Mouse (Mus musculus): ENCODE data around the gene Slc5a2. TPM values are rescaled to one million over a fixed set of nuclear protein-coding genes. Genes with fewer than 3 reads are reported as not detected.

Slc5a2 gene
- polyA plus RNA-seq, 1 experiment from 2014 or later = not detected

GRCm38 (mm10) chr7:128284047-128284446, 18.6 kb downstream of the Slc5a2 start:
- H3K4me2 ChIP-seq (ENCODE audit: low read length) = no peak overlapping the region
- H3K4me1 ChIP-seq (ENCODE audit: control insufficient read depth, insufficient read depth, low read length) = no peaks in the 10 kb centered on the region
- no peak for ATAC-seq
- H3K9ac ChIP-seq (ENCODE audit: low read depth, low read length) = no peak overlapping the region
- H3K9me3 ChIP-seq (replicated peaks; ENCODE audit: control insufficient read depth, low read length, poor library complexity, severe bottlenecking) = no peaks in the 10 kb centered on the region
- no peak overlapping the region for H3K4me3 ChIP-seq (ENCODE audit: low read depth, low read length)
- 52% methylated on average over 5 of the region's 5 CpGs for WGBS
- no peaks in the 10 kb centered on the region for H3K27me3 ChIP-seq (ENCODE audit: control insufficient read depth, insufficient read depth, low read depth, low read length)
- H3K27ac ChIP-seq (ENCODE audit: low read length) = no peak overlapping the region
- peaks cover 5% of the 10 kb centered on the region for H3K36me3 ChIP-seq (ENCODE audit: control insufficient read depth, insufficient read depth, low read length)

GRCm38 (mm10) chr7:128285060-128285459, 19.6 kb downstream of the Slc5a2 start:
- WGBS = 91% methylated on average over 8 of the region's 8 CpGs
- Histone ChIP-seq H3K4me1 (ENCODE audit: control insufficient read depth, insufficient read depth, low read length) (no peaks in the 10 kb centered on the region), H3K36me3 (ENCODE audit: control insufficient read depth, insufficient read depth, low read length) (peaks cover 5% of the 10 kb centered on the region), H3K9ac (ENCODE audit: low read depth, low read length) (no peak overlapping the region), H3K4me2 (ENCODE audit: low read length) (no peak overlapping the region), H3K27ac (ENCODE audit: low read length) (no peak overlapping the region), H3K4me3 (ENCODE audit: low read depth, low read length) (no peak overlapping the region), H3K9me3 (replicated peaks; ENCODE audit: control insufficient read depth, low read length, poor library complexity, severe bottlenecking) (no peaks in the 10 kb centered on the region), H3K27me3 (ENCODE audit: control insufficient read depth, insufficient read depth, low read depth, low read length) (no peaks in the 10 kb centered on the region)
- ATAC-seq = no peak

GRCm38 (mm10) chr7:128288923-128289544, 23.6 kb downstream of the Slc5a2 start:
- no peaks in the 10 kb centered on the region for H3K27me3 ChIP-seq (ENCODE audit: control insufficient read depth, insufficient read depth, low read depth, low read length)
- H3K27ac ChIP-seq (ENCODE audit: low read length) = no peak overlapping the region
- ATAC-seq = no peak
- no peak overlapping the region for H3K9ac ChIP-seq (ENCODE audit: low read depth, low read length)
- no peak overlapping the region for H3K4me3 ChIP-seq (ENCODE audit: low read depth, low read length)
- H3K4me1 ChIP-seq (ENCODE audit: control insufficient read depth, insufficient read depth, low read length) = no peaks in the 10 kb centered on the region
- WGBS = 17% methylated on average over 9 of the region's 9 CpGs
- peaks cover 5% of the 10 kb centered on the region for H3K36me3 ChIP-seq (ENCODE audit: control insufficient read depth, insufficient read depth, low read length)
- H3K4me2 ChIP-seq (ENCODE audit: low read length) = no peak overlapping the region
- no peaks in the 10 kb centered on the region for H3K9me3 ChIP-seq (replicated peaks; ENCODE audit: control insufficient read depth, low read length, poor library complexity, severe bottlenecking)

GRCm38 (mm10) chr7:128294785-128295184, 29.3 kb downstream of the Slc5a2 start:
- no peak overlapping the region for H3K9ac ChIP-seq (ENCODE audit: low read depth, low read length)

GRCm38 (mm10) chr7:128296514-128296913, 31.1 kb downstream of the Slc5a2 start:
- no peak for ATAC-seq
- Histone ChIP-seq H3K36me3 (ENCODE audit: control insufficient read depth, insufficient read depth, low read length) (no peaks in the 10 kb centered on the region), H3K9ac (ENCODE audit: low read depth, low read length) (no peak overlapping the region), H3K4me1 (ENCODE audit: control insufficient read depth, insufficient read depth, low read length) (peaks cover 13% of the 10 kb centered on the region), H3K27ac (ENCODE audit: low read length) (no peak overlapping the region), H3K27me3 (ENCODE audit: control insufficient read depth, insufficient read depth, low read depth, low read length) (no peaks in the 10 kb centered on the region), H3K4me2 (ENCODE audit: low read length) (no peak overlapping the region), H3K4me3 (ENCODE audit: low read depth, low read length) (no peak overlapping the region), H3K9me3 (replicated peaks; ENCODE audit: control insufficient read depth, low read length, poor library complexity, severe bottlenecking) (no peaks in the 10 kb centered on the region)
- WGBS = 67% methylated on average over 3 of the region's 3 CpGs

More at GRCm38 (mm10) chr7:128294785-128295184, 29.3 kb downstream of the Slc5a2 start:
- Histone ChIP-seq H3K27me3 (ENCODE audit: control insufficient read depth, insufficient read depth, low read depth, low read length) (no peaks in the 10 kb centered on the region), H3K36me3 (ENCODE audit: control insufficient read depth, insufficient read depth, low read length) (no peaks in the 10 kb centered on the region), H3K4me1 (ENCODE audit: control insufficient read depth, insufficient read depth, low read length) (peaks cover 13% of the 10 kb centered on the region), H3K4me2 (ENCODE audit: low read length) (no peak overlapping the region), H3K4me3 (ENCODE audit: low read depth, low read length) (no peak overlapping the region), H3K9me3 (replicated peaks; ENCODE audit: control insufficient read depth, low read length, poor library complexity, severe bottlenecking) (no peaks in the 10 kb centered on the region), H3K27ac (ENCODE audit: low read length) (no peak overlapping the region)
- 95% methylated on average over 10 of the region's 10 CpGs for WGBS
- ATAC-seq = no peak

- no peaks in the 10 kb centered on the region for H3K27me3 ChIP-seq (ENCODE audit: control insufficient read depth, insufficient read depth, low read depth, low read length)
- H3K27ac ChIP-seq (ENCODE audit: low read length) = no peak overlapping the region
- no peak for ATAC-seq
- peaks cover 13% of the 10 kb centered on the region for H3K4me1 ChIP-seq (ENCODE audit: control insufficient read depth, insufficient read depth, low read length)
- H3K4me2 ChIP-seq (ENCODE audit: low read length) = peak overlapping the region; percentile 66
- no peaks in the 10 kb centered on the region for H3K9me3 ChIP-seq (replicated peaks; ENCODE audit: control insufficient read depth, low read length, poor library complexity, severe bottlenecking)
- H3K36me3 ChIP-seq (ENCODE audit: control insufficient read depth, insufficient read depth, low read length) = no peaks in the 10 kb centered on the region
- H3K9ac ChIP-seq (ENCODE audit: low read depth, low read length) = peak overlapping the region; percentile 94
- WGBS = 37% methylated on average over 10 of the region's 10 CpGs
- H3K4me3 ChIP-seq (ENCODE audit: low read depth, low read length) = peak overlapping the region; percentile 88
These were observed 31.8 kb downstream of the Slc5a2 start for GRCm38 (mm10) chr7:128297291-128297616.

- Histone ChIP-seq H3K4me3 (ENCODE audit: low read depth, low read length) (peak within 1 kb of the TSS; percentile 88), H3K4me1 (ENCODE audit: control insufficient read depth, insufficient read depth, low read length) (peaks cover 13% of the 10 kb centered on the region), H3K27me3 (ENCODE audit: control insufficient read depth, insufficient read depth, low read depth, low read length) (no peaks in the 10 kb centered on the region), H3K27ac (ENCODE audit: low read length) (peak within 1 kb of the TSS; percentile 74), H3K9ac (ENCODE audit: low read depth, low read length) (peak within 1 kb of the TSS; percentile 94), H3K9me3 (replicated peaks; ENCODE audit: control insufficient read depth, low read length, poor library complexity, severe bottlenecking) (no peaks in the 10 kb centered on the region), H3K36me3 (ENCODE audit: control insufficient read depth, insufficient read depth, low read length) (no peaks in the 10 kb centered on the region), H3K4me2 (ENCODE audit: low read length) (peak within 1 kb of the TSS; percentile 66)
- ATAC-seq = peak; percentile 78
- WGBS = under 1% methylated on average over 47 of the region's 47 CpGs
These were observed 32.4 kb downstream of the Slc5a2 start, which contains the start of gene BC017158 for GRCm38 (mm10) chr7:128297617-128298480. BC017158 (minus strand) TSS chr7:128298170.

GRCm38 (mm10) chr7:128298481-128299342, 33.3 kb downstream of the Slc5a2 start:
- Histone ChIP-seq H3K4me1 (ENCODE audit: control insufficient read depth, insufficient read depth, low read length) (peaks cover 13% of the 10 kb centered on the region), H3K36me3 (ENCODE audit: control insufficient read depth, insufficient read depth, low read length) (no peaks in the 10 kb centered on the region), H3K4me2 (ENCODE audit: low read length) (peak overlapping the region; percentile 66), H3K27me3 (ENCODE audit: control insufficient read depth, insufficient read depth, low read depth, low read length) (no peaks in the 10 kb centered on the region), H3K4me3 (ENCODE audit: low read depth, low read length) (peak overlapping the region; percentile 88), H3K9me3 (replicated peaks; ENCODE audit: control insufficient read depth, low read length, poor library complexity, severe bottlenecking) (no peaks in the 10 kb centered on the region), H3K9ac (ENCODE audit: low read depth, low read length) (peak overlapping the region; percentile 94; the same call in 1 of the 2 replicates), H3K27ac (ENCODE audit: low read length) (0 out of 2 replicates have a peak overlapping the region, but pooled peaks have one; percentile 74)
- no peak for ATAC-seq
- 65% methylated on average over 8 of the region's 8 CpGs for WGBS
